Mouse (Mus musculus) kidney, adult 2 months (tissue): ENCODE measurements around the gene Hmcn2.

Source experiments
- CTCF ChIP-seq: fragments of 200-500 bp; conservative IDR thresholded peaks from 2 replicates; pipeline ENCODE4 v1.5.1; 2011; ENCODE audit warnings: low read depth, mild to moderate bottlenecking, control low read depth, low read length, moderate library complexity, mixed read lengths; ENCODE audit not compliant: insufficient read depth, insufficient read length
- POLR2A ChIP-seq: fragments of 200-500 bp; IDR thresholded peaks from one replicate; pipeline ENCODE4 v1.6.1; 2011; ENCODE audit warnings: low read depth, low read length, control low read depth

DNA sequence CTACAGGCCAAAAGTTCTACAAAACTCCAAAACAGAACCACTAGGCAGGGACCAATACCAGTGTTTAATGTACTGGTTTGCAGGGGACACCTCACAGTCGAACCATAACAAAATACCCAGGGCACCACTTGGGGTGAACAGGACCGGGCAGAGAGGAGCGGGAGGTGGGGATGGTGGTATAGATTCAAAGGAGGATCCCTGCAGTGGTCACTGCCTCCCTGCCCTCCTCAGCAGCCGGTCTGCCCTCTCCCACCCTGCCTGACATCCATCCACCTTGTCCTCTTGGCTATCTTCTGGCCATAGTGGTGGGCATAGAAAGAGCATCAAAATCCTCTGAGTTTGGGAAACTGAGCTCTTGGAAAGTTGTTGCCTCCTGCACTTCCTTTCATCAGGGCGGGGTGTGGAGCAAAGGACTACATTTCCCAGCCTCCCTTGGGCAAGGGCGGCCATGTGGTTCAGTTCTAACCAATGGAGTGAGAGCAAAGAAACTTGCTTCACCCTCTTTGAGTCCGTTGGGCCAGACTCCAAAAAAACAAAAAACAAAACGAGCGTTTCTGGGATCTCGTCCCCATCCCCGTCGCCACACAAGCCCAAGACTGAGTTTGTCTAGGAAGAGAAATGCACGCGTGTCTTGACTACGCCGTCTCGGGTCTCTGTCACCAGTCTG lies 16.5 kb upstream of the Hmcn2 start:
- no peak for TF ChIP-seq CTCF
- no peak for TF ChIP-seq POLR2A
